Mouse (Mus musculus) kidney, postnatal 0 days (tissue): Measurements from ENCODE around the gene Scel. TPM values are rescaled to one million over a fixed set of nuclear protein-coding genes. Genes with fewer than 3 reads are reported as not detected.

Source experiments
- ATAC-seq: fragments of 200-750 bp; cut with Nextera tagmentation; replicated peaks from 2 replicates; pipeline ENCODE4 v1.8.0; 2017; ENCODE audit warnings: low read depth, moderate number of reproducible peaks, moderate TSS enrichment, moderate library complexity; ENCODE audit not compliant: low FRiP score
- DNase-seq: peaks from one replicate; pipeline ENCODE4 v3.0.0-alpha.2; 2016; ENCODE audit warnings: low spot score
- H3K27ac ChIP-seq: fragments of 300-500 bp; sonication (generic); 2 replicates; pipeline ENCODE4 v1.5.1; 2014; ENCODE audit warnings: mild to moderate bottlenecking
- H3K27me3 ChIP-seq: fragments of 300-500 bp; sonication (generic); 2 replicates; pipeline ENCODE4 v1.6.1; 2014; ENCODE audit warnings: low read length, mixed read lengths; ENCODE audit not compliant: insufficient read depth
- H3K36me3 ChIP-seq: fragments of 300-500 bp; sonication (generic); 2 replicates; pipeline ENCODE4 v1.6.1; 2014; ENCODE audit warnings: low read length, mixed read lengths; ENCODE audit not compliant: insufficient read depth
- H3K4me1 ChIP-seq: fragments of 300-500 bp; sonication (generic); replicated peaks from 2 replicates; pipeline ENCODE4 v1.6.1; 2014; ENCODE audit warnings: antibody characterized with exemption, low read length, mixed read lengths; ENCODE audit not compliant: insufficient read depth
- H3K4me2 ChIP-seq: fragments of 300-500 bp; sonication (generic); 2 replicates; pipeline ENCODE4 v1.6.1; 2014; ENCODE audit warnings: mild to moderate bottlenecking, low read length, moderate library complexity, mixed read lengths
- H3K4me3 ChIP-seq: fragments of 300-500 bp; sonication (generic); replicated peaks from 2 replicates; pipeline ENCODE4 v1.5.1; 2014; ENCODE audit warnings: low read depth, low read length
- H3K9ac ChIP-seq: fragments of 300-500 bp; sonication (generic); 2 replicates; pipeline ENCODE4 v1.6.1; 2014; ENCODE audit warnings: low read depth, low read length
- H3K9me3 ChIP-seq: fragments of 300-500 bp; sonication (generic); replicated peaks from 2 replicates; pipeline ENCODE4 v1.6.1; 2016; ENCODE audit warnings: low read length, inconsistent platforms, mixed read lengths
- CTCF ChIP-seq: IDR thresholded peaks from 2 replicates; pipeline ENCODE4 v1.5.1; 2016; ENCODE audit warnings: antibody characterized with exemption, low read depth, mild to moderate bottlenecking, moderate library complexity
- WGBS: fragments of 180-500 bp; shearing (Covaris S2); extraction: QIAGEN DNeasy Blood & Tissue Kit; methylation state at CpG from one replicate; pipeline ENCODE4 v1.1.7; 2014; 5-methylcytosine and 5-hydroxymethylcytosine counted together
- polyA plus RNA-seq: library from polyadenylated mRNA; unstranded; fragments of >200 nt; fragmentation: Nextera tagmentation; extraction: Ambion mirVana; gene quantifications from 2 replicates; pipeline ENCODE4 v1.2.1, GENCODE M21; 2015

Gene Scel
- polyA plus RNA-seq, 1 experiment from 2014 or later = 4.1 TPM

- WGBS = 60% methylated on average over 4 of the region's 4 CpGs
- no peak for TF ChIP-seq CTCF
- Histone ChIP-seq H3K4me2 (no peak overlapping the region), H3K27ac (no peak overlapping the region), H3K4me3 (no peak overlapping the region), H3K36me3 (no peaks in the 10 kb centered on the region), H3K9ac (no peak overlapping the region), H3K9me3 (no peaks in the 10 kb centered on the region), H3K27me3 (no peaks in the 10 kb centered on the region), H3K4me1 (no peaks in the 10 kb centered on the region)
- DNase-seq (no peak), ATAC-seq (no peak)
These were observed 30.4 kb downstream of the Scel start for GRCm38 (mm10) chr14:103543304-103544079.

- no peaks in the 10 kb centered on the region for H3K4me1 ChIP-seq
- no peaks in the 10 kb centered on the region for H3K9me3 ChIP-seq
- no peaks in the 10 kb centered on the region for H3K36me3 ChIP-seq
- no peak overlapping the region for H3K4me3 ChIP-seq
- no peak for ATAC-seq
- TF ChIP-seq CTCF = no peak
- H3K27me3 ChIP-seq = no peaks in the 10 kb centered on the region
- no peak overlapping the region for H3K27ac ChIP-seq
- H3K9ac ChIP-seq = no peak overlapping the region
- 69% methylated on average over 8 of the region's 8 CpGs for WGBS
- no peak for DNase-seq
- no peak overlapping the region for H3K4me2 ChIP-seq
These were observed 32.6 kb downstream of the Scel start for GRCm38 (mm10) chr14:103545734-103546133.

- H3K4me3 ChIP-seq = no peak overlapping the region
- no peak overlapping the region for H3K4me2 ChIP-seq
- ATAC-seq = no peak
- H3K4me1 ChIP-seq = no peaks in the 10 kb centered on the region
- H3K27ac ChIP-seq = no peak overlapping the region
- 80% methylated on average over 12 of the region's 12 CpGs for WGBS
- H3K36me3 ChIP-seq = no peaks in the 10 kb centered on the region
- H3K9ac ChIP-seq = no peak overlapping the region
- no peaks in the 10 kb centered on the region for H3K9me3 ChIP-seq
- H3K27me3 ChIP-seq = no peaks in the 10 kb centered on the region
- no peak for TF ChIP-seq CTCF
- DNase-seq = no peak
These were observed 33.1 kb downstream of the Scel start for GRCm38 (mm10) chr14:103546246-103546645.

GRCm38 (mm10) chr14:103548220-103548619 lies 35.1 kb downstream of the Scel start:
- no peak overlapping the region for H3K27ac ChIP-seq
- H3K27me3 ChIP-seq = no peaks in the 10 kb centered on the region
- no peaks in the 10 kb centered on the region for H3K9me3 ChIP-seq
- H3K9ac ChIP-seq = no peak overlapping the region
- no peaks in the 10 kb centered on the region for H3K36me3 ChIP-seq
- TF ChIP-seq CTCF = no peak
- H3K4me2 ChIP-seq = no peak overlapping the region
- 81% methylated on average over 6 of the region's 6 CpGs for WGBS
- no peak overlapping the region for H3K4me3 ChIP-seq
- ATAC-seq (no peak), DNase-seq (no peak)
- H3K4me1 ChIP-seq = no peaks in the 10 kb centered on the region

GRCm38 (mm10) chr14:103550480-103550879 lies 37.3 kb downstream of the Scel start:
- H3K4me2 ChIP-seq = no peak overlapping the region
- no peaks in the 10 kb centered on the region for H3K4me1 ChIP-seq
- DNase-seq = peak; percentile 83
- no peaks in the 10 kb centered on the region for H3K36me3 ChIP-seq
- no peak overlapping the region for H3K9ac ChIP-seq
- H3K27ac ChIP-seq = no peak overlapping the region
- peak; percentile 86 for ATAC-seq
- TF ChIP-seq CTCF = peak; percentile 94
- no peaks in the 10 kb centered on the region for H3K27me3 ChIP-seq
- H3K9me3 ChIP-seq = no peaks in the 10 kb centered on the region
- H3K4me3 ChIP-seq = no peak overlapping the region
- 12% methylated on average over 8 of the region's 8 CpGs for WGBS

- no peaks in the 10 kb centered on the region for H3K9me3 ChIP-seq
- H3K4me3 ChIP-seq = no peak overlapping the region
- no peak overlapping the region for H3K27ac ChIP-seq
- no peak for ATAC-seq
- H3K4me1 ChIP-seq = no peaks in the 10 kb centered on the region
- TF ChIP-seq CTCF = no peak
- 69% methylated on average over 10 of the region's 10 CpGs for WGBS
- H3K36me3 ChIP-seq = no peaks in the 10 kb centered on the region
- no peaks in the 10 kb centered on the region for H3K27me3 ChIP-seq
- no peak overlapping the region for H3K4me2 ChIP-seq
- no peak overlapping the region for H3K9ac ChIP-seq
- DNase-seq = no peak
These were observed 37.8 kb downstream of the Scel start for GRCm38 (mm10) chr14:103550921-103551320.
